Mouse (Mus musculus): ENCODE measurements around the gene Ambn.

DNA sequence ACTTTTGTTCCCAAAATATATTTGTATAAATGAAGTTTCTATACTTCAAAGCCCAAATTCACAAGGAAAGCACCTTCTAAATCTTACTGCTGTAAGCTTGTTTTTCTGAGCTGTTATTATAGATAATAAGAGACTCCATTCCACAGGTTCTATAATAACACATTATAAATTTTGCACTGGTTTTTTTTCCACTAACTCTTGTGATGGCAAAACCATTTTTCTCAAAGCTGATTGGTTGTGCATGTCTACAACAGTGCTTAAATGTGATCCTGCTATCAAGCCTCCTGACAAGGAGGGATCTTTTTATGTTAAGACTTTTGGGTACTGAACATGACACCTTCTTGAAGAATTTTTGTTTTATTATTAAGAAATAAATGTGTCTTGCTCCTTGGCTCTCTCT is 31.9 kb downstream of the Ambn start, which contains the start of gene Enam:
- TF ChIP-seq GATA1 (IDR thresholded peaks at IDR 0.05; ENCODE audit: low read length) (no peak), TAL1 (IDR thresholded peaks at IDR 0.05; ENCODE audit: low read length) (no peak)
